Mouse (Mus musculus) heart, postnatal 25 days (tissue): ENCODE measurements around the gene Gprin2. TPM values are rescaled to one million over a fixed set of nuclear protein-coding genes. Genes with fewer than 3 reads are reported as not detected.

ENCODE experiments used
- total RNA-seq, 2 experiments: library from RNA; stranded (reverse); gene quantifications; 2 replicates each; pipeline ENCODE4 v1.2.3; 2021

The Gprin2 gene
- total RNA-seq, 2 experiments from 2014 or later = 0.08 to 0.28 TPM

Other genes starting within 250 kb of the Gprin2 start
- not detected for gene Rbp3, start 247.7 kb downstream of the Gprin2 start, total RNA-seq
- not detected for gene Zfp488, start 222.9 kb downstream of the Gprin2 start, total RNA-seq
- gene Gm30083, start 186.5 kb downstream of the Gprin2 start, total RNA-seq = not detected
- not detected for gene Gm5460, start 184.9 kb downstream of the Gprin2 start, total RNA-seq
- gene Antxrl, start 148.9 kb downstream of the Gprin2 start, total RNA-seq = not detected
- 1 to 10 TPM; 3.1 to 3.8 TPM for gene Anxa8, start 115.7 kb downstream of the Gprin2 start, total RNA-seq
- not detected for gene A630023A22Rik, start 98.9 kb downstream of the Gprin2 start, total RNA-seq
- gene Npy4r, start 49.2 kb downstream of the Gprin2 start, total RNA-seq = under 1 TPM; 0.17 to 0.23 TPM
- under 1 TPM; 0.70 to 0.75 TPM for gene Syt15, start 17.9 kb upstream of the Gprin2 start, total RNA-seq
- 1 to 10 TPM; 8.3 to 8.4 TPM for gene Shld2, start 108.8 kb upstream of the Gprin2 start, total RNA-seq
- 100 to 1,000 TPM; 126 to 142 TPM for gene Glud1, start 109.1 kb upstream of the Gprin2 start, total RNA-seq
- not detected for gene Fam25c, start 153.8 kb upstream of the Gprin2 start, total RNA-seq
- 1 to 10 TPM; 5.9 to 6.5 TPM for gene Sncg, start 173.1 kb upstream of the Gprin2 start, total RNA-seq
- gene Mmrn2, start 173.8 kb upstream of the Gprin2 start, total RNA-seq = 10 to 100 TPM; 38.6 to 43.2 TPM